Mouse (Mus musculus): ENCODE measurements around the gene Timm8a2. TPM values are rescaled to one million over a fixed set of nuclear protein-coding genes. Genes with fewer than 3 reads are reported as not detected.

The Timm8a2 gene
- under 1 TPM in 1 of 2 experiments, not detected in 1; 0.33 TPM for total RNA-seq (2021)
- long read RNA-seq, experiment 1: 0 reads
- long read RNA-seq, experiment 2: 0 reads

- no peak for DNase-seq
These were observed at the start of gene Timm8a2 for GRCm38 (mm10) chr14:122034451-122034850. Gene Timm8a2, plus strand, starts transcription at chr14:122034674.

- DNase-seq: no peak
These were observed 49.0 kb upstream of the Timm8a2 start for GRCm38 (mm10) chr14:121985477-121985876.

- DNase-seq: no peak
These were observed 48.4 kb upstream of the Timm8a2 start for GRCm38 (mm10) chr14:121986028-121986427.

DNA sequence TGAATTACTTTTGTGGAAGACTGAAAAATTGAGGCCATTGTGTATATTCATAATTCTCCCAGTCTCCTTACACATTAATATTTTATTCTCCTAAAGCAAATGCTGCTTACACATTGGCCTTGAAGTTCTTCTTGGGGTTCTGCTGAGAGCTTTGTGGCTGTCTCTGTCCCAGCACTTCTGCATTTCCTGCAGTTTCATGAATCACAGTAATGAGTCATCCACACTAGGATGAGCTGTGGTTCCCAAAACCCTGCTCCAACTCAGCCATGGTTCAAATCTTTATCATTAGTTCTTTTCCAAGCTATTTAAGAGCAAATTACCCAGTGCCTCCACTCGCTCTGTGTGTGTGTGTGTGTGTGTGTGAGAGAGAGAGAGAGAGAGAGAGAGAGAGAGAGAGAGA is 47.2 kb upstream of the Timm8a2 start:
- no peak for DNase-seq

DNA sequence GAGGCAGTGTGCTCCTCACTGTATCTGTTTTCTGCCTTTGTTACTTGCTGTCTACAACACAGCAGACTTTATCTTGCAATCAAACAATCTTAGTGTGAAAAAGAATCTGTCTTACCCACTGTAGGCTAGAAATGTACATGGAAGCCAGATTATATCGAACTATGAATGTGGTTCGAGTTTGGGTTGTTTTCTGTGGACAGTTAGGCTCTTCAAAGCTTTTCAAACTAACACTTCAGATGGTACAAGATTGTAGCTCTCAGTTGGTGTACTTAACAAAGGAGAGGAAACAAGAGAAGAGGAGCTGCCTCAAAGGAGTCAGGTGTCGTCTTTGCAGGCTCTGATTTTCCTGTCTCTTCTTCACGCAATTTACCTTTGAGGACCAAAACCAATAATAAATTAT is 46.8 kb upstream of the Timm8a2 start:
- no peak for DNase-seq

- no peak for DNase-seq
These were observed 45.1 kb upstream of the Timm8a2 start for GRCm38 (mm10) chr14:121989331-121989730.

GRCm38 (mm10) chr14:121989869-121990268 is 44.6 kb upstream of the Timm8a2 start:
- DNase-seq: no peak

DNA sequence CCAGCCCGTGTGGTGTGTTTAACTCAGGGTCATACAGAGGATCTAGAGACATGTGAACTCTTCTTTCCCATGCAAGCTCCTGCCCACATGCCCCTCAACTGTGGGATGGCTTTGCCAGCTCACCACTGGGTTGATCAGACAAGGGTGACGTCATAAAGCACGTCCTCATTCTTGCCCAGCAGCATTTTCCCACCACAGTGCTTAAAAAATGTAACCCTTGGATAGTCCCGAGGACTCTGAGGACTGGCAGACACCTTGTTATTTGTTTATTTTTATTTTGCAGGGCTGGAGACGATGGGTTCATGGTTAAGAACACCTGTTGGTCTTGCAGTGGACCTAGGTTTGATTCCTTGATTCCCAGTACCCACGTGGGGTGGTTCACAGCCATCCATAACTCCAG is 43.6 kb upstream of the Timm8a2 start:
- DNase-seq: no peak

DNA sequence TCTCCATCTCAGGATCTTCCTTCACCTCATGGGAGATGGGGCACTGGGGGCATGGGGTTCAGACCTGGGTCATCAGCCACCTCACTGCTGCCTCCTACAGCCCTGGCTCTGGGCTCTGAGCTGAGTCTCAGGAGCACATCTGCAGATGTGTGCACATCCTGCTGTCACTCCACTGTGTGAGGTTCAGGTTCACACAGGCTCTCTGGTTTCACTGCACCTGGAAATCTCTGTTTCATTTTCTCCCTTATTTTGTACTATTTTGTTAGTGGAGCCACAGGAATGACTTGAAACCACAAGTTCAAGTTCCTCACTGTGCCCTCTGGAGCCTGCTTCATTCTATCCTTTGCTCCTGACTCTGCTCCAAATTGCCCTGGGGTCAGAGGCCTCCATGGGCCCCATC is 42.6 kb upstream of the Timm8a2 start:
- DNase-seq: no peak

DNA sequence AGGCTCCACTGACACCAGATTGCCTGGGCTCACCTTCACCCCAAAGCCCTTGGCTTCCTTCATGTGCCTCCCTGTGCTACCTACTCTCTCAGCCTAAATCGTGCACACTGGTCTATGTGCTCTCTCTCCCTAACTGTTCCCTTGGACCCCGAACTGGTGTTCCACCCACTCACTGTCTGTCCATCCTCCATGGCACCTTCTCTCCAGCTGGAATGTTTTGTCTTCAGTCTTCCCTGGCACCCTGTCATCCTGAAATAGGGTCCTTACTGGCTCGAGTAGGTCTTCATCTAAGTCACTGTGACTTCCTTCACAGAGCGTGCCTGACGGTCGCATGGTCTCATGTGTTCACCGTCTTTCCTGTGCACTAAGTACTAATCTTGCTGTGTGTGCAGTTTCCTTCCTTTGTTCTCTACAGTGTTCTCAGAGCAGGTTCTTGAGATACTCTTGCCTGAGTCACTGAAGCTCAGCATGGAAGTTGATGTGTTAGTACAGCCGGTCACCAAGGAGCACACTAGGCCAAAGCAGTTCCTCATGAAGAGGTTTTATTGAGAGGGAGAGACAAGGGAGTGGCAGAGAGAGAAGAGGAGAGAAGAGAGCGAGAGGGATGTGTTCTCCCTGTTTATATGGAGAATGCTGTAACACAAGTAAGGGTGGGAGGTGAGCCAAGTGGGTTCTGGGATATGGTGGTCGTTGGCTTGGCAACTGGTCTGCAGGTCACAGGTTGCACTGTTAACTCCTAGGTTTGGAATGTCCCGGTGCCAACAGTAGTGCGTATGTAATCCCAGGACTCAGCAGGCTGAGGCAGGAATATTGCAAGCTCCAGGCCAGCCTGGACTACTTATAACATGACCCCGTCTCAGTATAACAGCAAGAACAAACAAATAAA is 41.8 kb upstream of the Timm8a2 start:
- DNase-seq: no peak

GRCm38 (mm10) chr14:121993616-121994015 is 40.9 kb upstream of the Timm8a2 start:
- DNase-seq: no peak

DNA sequence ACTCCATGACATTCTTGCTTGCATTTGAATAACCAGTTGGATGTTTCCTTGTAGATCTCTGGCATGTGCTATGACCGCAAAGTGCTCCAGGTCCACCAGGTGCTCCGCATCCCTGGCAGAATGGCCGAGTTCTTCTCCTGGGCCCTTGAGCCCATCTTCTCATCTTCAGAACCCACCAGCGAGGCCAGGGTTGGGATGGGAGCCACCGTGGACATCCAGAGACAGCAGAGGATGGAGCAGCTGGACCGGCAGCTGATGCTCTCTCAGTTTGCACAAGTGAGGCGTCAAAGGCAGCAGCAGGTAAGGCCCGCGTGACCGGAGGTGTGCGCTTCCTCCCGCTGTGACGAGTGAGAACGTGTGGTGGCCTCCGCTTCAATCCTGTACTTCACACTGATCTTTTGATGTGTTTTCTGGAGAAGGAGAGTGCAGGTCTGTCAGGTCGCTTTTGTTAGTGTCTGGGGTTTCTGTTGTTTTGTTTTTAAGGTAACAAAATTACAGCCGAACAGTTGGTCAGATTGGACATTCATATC is 40.2 kb upstream of the Timm8a2 start:
- no peak for DNase-seq

DNA sequence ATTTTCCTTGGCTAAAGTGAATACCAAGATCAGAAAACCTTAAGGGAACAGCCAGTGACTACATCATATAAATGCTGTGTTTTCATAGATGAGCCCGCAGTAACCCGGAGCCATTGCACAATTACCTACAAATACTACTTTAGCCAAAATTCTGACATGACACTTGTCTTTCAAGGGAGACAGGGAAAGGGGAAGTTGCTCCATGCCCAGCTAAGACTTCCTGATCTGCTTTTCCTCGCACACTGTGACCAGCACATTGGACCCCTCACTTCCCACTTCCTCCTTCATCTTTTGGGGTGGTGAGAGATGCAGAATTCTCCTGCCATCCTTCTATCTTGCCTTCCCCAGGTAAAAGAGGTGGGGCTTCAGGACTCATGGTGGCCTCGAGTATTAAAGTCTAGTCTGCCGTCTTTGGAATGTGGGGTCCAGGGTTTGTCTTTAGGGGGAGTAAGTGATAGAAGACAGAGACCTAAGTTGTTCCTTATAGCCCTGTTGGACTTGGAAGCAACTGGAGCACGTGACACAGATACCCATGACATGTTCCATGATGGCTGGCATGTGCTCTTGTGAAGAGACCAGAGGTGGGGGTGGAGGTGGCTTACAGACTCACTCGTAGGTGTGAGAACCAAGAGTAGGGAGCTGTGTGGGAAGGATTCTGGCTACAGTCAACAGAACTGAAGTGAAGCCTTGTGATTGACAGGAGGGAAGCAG is 39.5 kb upstream of the Timm8a2 start:
- no peak for DNase-seq

GRCm38 (mm10) chr14:121995557-121995870 is 39.0 kb upstream of the Timm8a2 start:
- no peak for DNase-seq

GRCm38 (mm10) chr14:121996786-121997185 is 37.7 kb upstream of the Timm8a2 start:
- DNase-seq: peak; percentile 73

DNA sequence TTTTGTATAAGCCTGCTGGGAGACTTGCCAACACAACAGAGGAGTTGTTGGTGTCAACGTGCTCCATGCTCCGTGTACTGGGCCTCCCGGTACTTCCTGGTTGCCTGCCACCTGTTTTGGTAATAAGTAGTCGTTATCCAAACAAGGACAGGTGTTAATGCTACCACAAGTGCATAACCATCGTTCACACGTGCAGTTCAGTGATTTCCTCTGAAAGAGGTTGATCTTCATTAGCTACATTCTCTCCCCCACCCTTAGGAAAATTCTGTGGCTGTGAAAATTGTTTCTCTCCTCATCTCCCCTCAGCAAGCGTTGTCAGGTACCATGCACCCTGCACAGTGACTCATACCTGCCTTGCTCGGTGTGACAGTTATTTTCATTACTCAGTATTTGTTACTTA is 35.0 kb upstream of the Timm8a2 start:
- no peak for DNase-seq

DNA sequence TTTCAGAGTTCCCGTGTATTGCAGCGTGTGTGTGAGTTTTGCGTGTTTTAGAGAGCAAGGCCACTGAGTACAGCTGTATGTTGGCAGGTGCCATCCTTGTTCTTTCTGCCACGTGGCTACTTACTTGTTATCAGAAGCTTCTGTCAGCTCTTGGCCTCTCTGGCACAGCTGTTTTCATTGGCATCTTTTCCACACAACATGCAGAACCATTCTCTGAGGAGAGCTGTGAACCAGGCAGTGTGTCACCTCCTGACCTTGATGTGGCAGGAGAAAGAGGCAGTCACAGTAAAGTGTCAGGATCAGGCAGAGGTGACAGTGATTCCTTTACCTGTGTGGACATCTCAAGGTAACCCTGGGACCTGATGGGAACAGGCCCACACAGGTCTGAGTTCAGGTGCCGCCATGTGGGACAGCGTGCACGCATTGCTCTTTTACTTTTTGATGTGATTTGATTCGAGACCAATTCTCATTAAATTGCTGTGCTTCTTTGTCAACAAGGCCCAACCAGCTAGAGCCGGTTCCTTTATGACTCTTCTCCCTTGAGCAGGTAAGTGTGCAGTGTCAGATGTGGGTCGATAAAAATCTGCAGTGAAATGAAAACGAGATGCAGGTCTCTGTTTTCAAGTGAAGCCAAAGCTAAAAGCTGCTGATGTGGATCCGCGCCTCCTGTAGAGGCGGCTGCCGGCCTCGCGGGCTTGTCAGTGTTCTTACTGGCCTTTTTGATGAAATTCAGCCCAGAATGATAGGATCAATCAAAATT is 33.9 kb upstream of the Timm8a2 start:
- no peak for DNase-seq

- DNase-seq: no peak
These were observed 32.2 kb upstream of the Timm8a2 start for GRCm38 (mm10) chr14:122002224-122002623.

GRCm38 (mm10) chr14:122003812-122004211 is 30.7 kb upstream of the Timm8a2 start:
- no peak for DNase-seq

DNA sequence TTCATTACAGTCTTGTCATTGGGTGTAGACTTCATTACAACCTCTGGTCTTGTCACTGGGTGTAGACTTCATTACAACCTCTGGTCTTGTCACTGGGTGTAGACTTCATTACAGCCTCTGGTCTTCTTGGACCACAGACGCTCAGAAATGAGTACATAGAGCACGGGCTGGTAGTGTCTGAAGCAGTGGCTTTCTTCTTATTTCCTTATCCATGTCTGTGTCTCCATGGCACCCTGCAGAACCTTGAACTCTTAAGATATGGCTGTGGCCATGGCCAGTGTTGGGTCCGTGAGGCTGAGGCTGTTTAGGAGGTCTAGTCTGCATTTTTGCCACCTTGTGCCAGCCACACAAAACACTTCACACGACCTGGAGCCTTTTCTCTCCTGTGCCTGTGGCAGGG is 26.2 kb upstream of the Timm8a2 start:
- DNase-seq: no peak

DNA sequence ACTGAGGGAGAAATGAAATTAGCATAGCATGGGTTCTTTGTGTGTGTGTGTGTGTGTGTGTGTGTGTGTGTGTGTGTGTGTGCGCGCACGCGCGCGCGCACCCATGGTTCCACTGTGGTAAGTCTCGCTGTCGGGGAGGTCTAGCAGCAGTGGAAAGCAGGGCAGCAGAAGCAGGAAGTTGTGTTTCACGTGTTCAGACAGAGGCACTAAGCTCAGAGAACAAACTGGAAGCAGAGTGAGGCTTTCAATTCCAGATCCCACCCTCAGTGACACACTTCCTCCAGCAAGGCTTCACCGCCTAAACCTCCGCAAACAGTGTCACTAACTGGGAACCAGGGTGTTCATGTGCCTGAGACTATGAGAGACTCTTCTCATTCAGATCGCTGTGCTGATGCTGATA is 25.0 kb upstream of the Timm8a2 start:
- no peak for DNase-seq

- no peak for DNase-seq
These were observed 24.2 kb upstream of the Timm8a2 start for GRCm38 (mm10) chr14:122010301-122010700.

DNA sequence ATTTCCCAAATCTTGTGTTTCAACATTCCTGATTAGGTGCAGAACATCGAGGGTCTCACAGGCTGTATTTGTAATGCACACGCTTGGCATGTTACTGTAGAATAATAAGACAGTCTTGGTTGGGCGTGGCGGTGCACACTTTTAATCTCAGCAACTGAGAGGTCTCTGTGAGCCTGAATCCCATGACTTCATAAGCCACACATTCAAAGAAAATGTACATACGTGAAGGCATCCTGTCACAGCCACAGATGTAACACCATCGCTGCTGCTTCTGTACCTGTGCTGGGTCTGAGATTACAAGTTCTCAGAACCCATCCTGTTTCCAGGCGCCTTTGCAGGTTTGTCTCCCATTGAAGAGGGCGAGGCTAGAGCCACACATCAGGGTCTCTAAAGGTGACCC is 22.7 kb upstream of the Timm8a2 start:
- DNase-seq: no peak

Data from adrenal gland, postnatal 10 days (tissue).